Mouse (Mus musculus) neural tube, embryonic 15.5 days (tissue): Measurements from ENCODE around the gene Ms4a12. TPM values are rescaled to one million over a fixed set of nuclear protein-coding genes. Genes with fewer than 3 reads are reported as not detected.
"Not testable (repeated sequence)": the region's sequence is repeated elsewhere in the genome, so short reads cannot be mapped to it uniquely, and the experiment has no call there.

Source experiments
- ATAC-seq: fragments of 200-750 bp; cut with Nextera tagmentation; 2 replicates; pipeline ENCODE4 v1.8.0; 2017; ENCODE audit warnings: mild to moderate bottlenecking, moderate TSS enrichment, moderate library complexity; ENCODE audit not compliant: low FRiP score
- H3K27ac ChIP-seq: fragments of 300-500 bp; sonication (generic); replicated peaks from 2 replicates; pipeline ENCODE4 v1.5.1; 2015; ENCODE audit warnings: mild to moderate bottlenecking, inconsistent platforms
- H3K27me3 ChIP-seq: fragments of 300-500 bp; sonication (generic); replicated peaks from 2 replicates; pipeline ENCODE4 v1.6.1; 2015; ENCODE audit warnings: inconsistent platforms
- H3K36me3 ChIP-seq: fragments of 300-500 bp; sonication (generic); 2 replicates; pipeline ENCODE4 v1.6.1; 2015; ENCODE audit warnings: inconsistent platforms
- H3K4me1 ChIP-seq: fragments of 300-500 bp; sonication (generic); 2 replicates; pipeline ENCODE4 v1.6.1; 2015; ENCODE audit warnings: inconsistent platforms
- H3K4me2 ChIP-seq: fragments of 300-500 bp; sonication (generic); 2 replicates; pipeline ENCODE4 v1.6.1; 2015; ENCODE audit warnings: inconsistent platforms, mild to moderate bottlenecking, moderate library complexity
- H3K4me3 ChIP-seq: fragments of 300-500 bp; sonication (generic); replicated peaks from 2 replicates; pipeline ENCODE4 v1.5.1; 2015; ENCODE audit warnings: mild to moderate bottlenecking, inconsistent platforms
- H3K9ac ChIP-seq: fragments of 300-500 bp; sonication (generic); replicated peaks from 2 replicates; pipeline ENCODE4 v1.6.1; 2015; ENCODE audit warnings: mild to moderate bottlenecking, inconsistent platforms
- H3K9me3 ChIP-seq: fragments of 300-500 bp; sonication (generic); replicated peaks from 2 replicates; pipeline ENCODE4 v1.6.1; 2016; ENCODE audit warnings: inconsistent platforms
- WGBS: fragments of 180-500 bp; shearing (Covaris S2); methylation state at CpG from one replicate; pipeline ENCODE4 v1.1.7; 2015; ENCODE audit warnings: mixed read lengths; 5-methylcytosine and 5-hydroxymethylcytosine counted together
- polyA plus RNA-seq: library from polyadenylated mRNA; unstranded; fragments of >200 nt; fragmentation: Nextera tagmentation; extraction: Ambion mirVana; gene quantifications from 2 replicates; pipeline ENCODE4 v1.2.1, GENCODE M21; 2015

Ms4a12 gene
- not detected in 2 replicates for polyA plus RNA-seq

DNA sequence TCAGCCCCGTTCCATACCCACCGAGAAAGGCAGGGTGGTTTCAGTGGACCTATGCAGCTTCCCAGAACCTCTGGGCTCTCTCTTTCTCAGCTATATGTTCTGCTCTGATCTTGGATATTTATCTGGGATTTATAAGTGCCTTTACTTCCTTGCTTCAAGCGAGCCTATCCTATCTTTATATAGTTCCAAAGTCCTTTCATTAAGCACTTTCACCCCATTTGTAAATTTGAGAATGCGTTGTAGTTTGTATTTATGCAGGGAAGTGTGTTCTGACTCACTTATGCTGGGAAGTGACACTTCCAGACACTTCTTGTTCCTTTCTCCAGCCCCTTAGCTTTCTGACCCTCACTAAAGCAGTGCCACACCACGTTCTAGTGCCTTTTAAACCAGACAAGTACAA lies at the start of gene Ms4a12:
TSS of gene Ms4a12 (minus strand) at position 101 of the 400 bp plus-strand sequence.
- no peak within 1 kb of the TSS for H3K4me3 ChIP-seq
- no peak for ATAC-seq
- H3K36me3 ChIP-seq = no peaks in the 10 kb centered on the region
- WGBS = 77% methylated on average over 5 of the region's 5 CpGs
- no peaks in the 10 kb centered on the region for H3K9me3 ChIP-seq
- H3K27me3 ChIP-seq = no peaks in the 10 kb centered on the region
- no peak within 1 kb of the TSS for H3K9ac ChIP-seq
- H3K4me2 ChIP-seq = no peak within 1 kb of the TSS
- no peak within 1 kb of the TSS for H3K27ac ChIP-seq
- no peaks in the 10 kb centered on the region for H3K4me1 ChIP-seq

DNA sequence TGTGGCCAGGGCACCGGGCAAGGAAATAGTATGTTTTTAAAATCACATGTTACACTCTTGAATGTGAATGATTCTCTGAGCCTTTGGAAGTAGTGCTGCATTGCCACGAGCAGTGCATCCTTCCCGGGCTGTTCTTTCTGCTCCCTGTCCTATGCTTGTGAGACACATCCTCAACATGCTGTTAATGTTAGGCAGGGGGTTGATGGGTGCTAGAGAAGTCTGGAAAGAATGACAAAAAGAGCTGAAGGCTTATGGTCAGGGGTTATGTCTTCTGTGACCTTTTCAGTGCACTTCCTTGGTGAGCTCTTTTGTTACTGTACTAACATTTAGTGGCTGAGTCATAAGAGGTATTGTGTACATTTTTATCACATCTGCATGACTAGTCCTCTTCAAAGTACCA lies 48.0 kb upstream of the Ms4a12 start:
- H3K4me3 ChIP-seq = no peak overlapping the region
- H3K9me3 ChIP-seq = no peaks in the 10 kb centered on the region
- no peaks in the 10 kb centered on the region for H3K4me1 ChIP-seq
- 85% methylated on average over 3 of the region's 3 CpGs for WGBS
- no peak overlapping the region for H3K27ac ChIP-seq
- no peaks in the 10 kb centered on the region for H3K27me3 ChIP-seq
- no peaks in the 10 kb centered on the region for H3K36me3 ChIP-seq
- no peak overlapping the region for H3K9ac ChIP-seq
- ATAC-seq = no peak
- no peak overlapping the region for H3K4me2 ChIP-seq

DNA sequence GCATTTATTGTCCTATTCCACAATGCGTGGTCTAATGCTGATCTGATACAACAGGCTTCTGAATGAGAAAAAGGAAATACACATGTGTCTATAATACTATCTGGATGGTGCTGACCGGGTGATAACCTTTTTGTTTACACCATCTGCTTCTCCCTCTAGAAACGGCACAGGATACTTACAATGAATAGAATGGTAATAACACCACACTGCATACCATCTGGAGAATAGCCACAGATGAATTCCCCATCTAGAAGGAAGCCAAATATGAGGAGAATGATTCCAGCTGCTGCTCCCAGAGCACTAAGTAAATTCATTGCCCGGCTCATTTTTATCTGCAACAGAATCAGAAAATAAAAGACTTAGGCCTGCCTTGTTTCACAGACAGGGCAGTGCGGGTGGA lies 44.2 kb upstream of the Ms4a12 start:
- Histone ChIP-seq H3K4me2 (no peak overlapping the region), H3K9ac (no peak overlapping the region), H3K36me3 (no peaks in the 10 kb centered on the region), H3K27ac (no peak overlapping the region), H3K4me1 (no peaks in the 10 kb centered on the region), H3K9me3 (no peaks in the 10 kb centered on the region), H3K27me3 (no peaks in the 10 kb centered on the region), H3K4me3 (no peak overlapping the region)
- WGBS = 60% methylated on average over 5 of the region's 5 CpGs
- ATAC-seq = no peak

DNA sequence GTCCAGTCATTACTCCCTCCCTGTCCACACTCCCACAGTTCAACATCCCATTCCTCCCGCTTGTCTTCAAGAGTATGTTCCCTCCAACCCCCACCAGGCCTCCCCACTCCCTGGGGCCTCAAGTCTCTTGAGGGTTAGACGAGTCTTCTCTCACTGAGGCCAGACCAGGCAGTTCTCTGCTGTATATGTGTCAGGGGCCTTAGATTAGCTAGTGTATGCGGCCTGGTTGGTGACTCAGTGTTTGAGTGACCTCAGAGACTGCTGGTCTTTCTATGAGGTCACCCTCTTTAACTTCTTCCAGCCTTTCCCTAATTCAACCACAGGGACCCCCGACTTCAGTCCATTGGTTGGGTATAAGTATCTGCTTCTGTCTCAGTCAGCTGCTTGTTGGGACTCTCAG lies 34.7 kb upstream of the Ms4a12 start:
- H3K4me2 ChIP-seq = no peak overlapping the region
- H3K36me3 ChIP-seq = no peaks in the 10 kb centered on the region
- no peaks in the 10 kb centered on the region for H3K4me1 ChIP-seq
- no peaks in the 10 kb centered on the region for H3K27me3 ChIP-seq
- H3K9me3 ChIP-seq = no peaks in the 10 kb centered on the region
- ATAC-seq = no peak
- no peak overlapping the region for H3K4me3 ChIP-seq
- H3K27ac ChIP-seq = no peak overlapping the region
- H3K9ac ChIP-seq = no peak overlapping the region
- 85% methylated on average over 4 of the region's 4 CpGs for WGBS

DNA sequence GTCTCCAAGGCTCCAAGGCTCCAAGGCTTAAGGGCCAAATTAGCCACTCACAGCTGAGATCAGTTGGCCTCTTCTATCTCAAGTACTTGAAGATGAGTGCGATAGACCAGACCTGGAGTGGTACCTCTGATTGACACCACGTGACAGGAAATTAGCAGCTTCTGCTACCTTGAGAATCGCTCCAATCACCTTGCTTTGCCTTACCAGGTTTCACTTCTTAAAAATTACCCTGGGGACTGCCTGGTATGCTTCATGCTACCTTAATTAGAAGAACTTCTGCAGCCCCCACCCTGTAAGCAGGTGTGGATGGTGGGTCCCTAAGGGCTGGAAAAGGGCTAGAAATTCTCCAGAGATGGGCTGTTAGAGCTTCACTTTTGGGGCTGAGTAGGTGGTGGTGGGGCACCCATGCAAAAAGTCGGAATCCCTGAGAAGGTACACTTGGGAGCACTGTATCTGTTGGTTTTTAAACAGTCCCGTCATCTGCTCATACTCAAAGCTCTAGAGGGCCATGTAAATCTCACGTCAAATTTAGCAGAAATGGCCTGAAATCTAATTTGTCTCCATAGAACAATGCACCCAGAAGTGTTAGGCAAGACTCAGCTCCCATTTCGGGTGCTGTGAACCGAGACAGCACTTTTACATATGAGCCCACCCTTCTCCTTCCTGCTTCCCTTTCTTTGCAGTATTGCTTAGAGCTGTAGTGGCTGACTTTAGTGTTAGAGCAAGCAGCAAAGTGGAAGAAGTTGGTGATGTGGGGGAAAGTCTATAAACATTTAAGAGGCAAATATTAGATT lies 34.0 kb upstream of the Ms4a12 start, which contains the start of gene Ms4a1:
TSS of gene Ms4a1 (minus strand) at position 190 of the 794 bp plus-strand sequence.
- H3K4me2 ChIP-seq = no peak within 1 kb of the TSS
- WGBS = 81% methylated on average over 8 of the region's 8 CpGs
- no peak within 1 kb of the TSS for H3K4me3 ChIP-seq
- no peak within 1 kb of the TSS for H3K27ac ChIP-seq
- no peaks in the 10 kb centered on the region for H3K27me3 ChIP-seq
- no peak within 1 kb of the TSS for H3K9ac ChIP-seq
- H3K36me3 ChIP-seq = no peaks in the 10 kb centered on the region
- no peaks in the 10 kb centered on the region for H3K4me1 ChIP-seq
- H3K9me3 ChIP-seq = no peaks in the 10 kb centered on the region
- ATAC-seq = no peak

DNA sequence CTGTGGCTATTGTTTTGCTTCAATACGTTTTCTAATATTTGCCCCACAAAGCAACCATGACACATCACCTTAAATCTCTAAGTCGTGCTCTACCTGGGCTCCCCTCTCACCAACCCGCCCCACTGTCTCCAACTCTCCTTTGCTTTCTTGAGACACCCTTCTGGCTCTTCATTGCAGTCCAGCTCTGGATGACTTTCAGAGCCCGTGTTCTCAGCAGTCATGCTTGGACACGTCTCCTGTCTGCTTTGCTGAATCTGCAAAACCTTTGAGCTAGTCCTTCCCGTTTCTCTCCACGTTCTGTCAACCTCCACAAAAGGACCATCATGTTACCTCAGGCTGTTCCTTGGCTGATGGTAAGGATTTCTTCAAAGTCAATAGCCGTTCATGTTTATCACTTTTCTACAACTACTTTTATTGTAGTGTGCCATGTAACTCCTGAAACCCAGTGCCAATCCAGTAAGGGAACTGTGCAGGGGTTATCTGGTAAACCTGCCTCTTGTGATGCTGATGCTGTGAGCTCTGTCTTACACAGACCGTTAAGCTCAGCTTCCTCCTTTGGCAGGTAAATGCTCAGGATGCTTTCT lies 32.4 kb upstream of the Ms4a12 start:
- no peak overlapping the region for H3K4me3 ChIP-seq
- no peak overlapping the region for H3K9ac ChIP-seq
- H3K36me3 ChIP-seq = no peaks in the 10 kb centered on the region
- ATAC-seq = no peak
- H3K27me3 ChIP-seq = no peaks in the 10 kb centered on the region
- no peaks in the 10 kb centered on the region for H3K9me3 ChIP-seq
- H3K4me1 ChIP-seq = no peaks in the 10 kb centered on the region
- 93% methylated on average over 9 of the region's 9 CpGs for WGBS
- no peak overlapping the region for H3K27ac ChIP-seq
- H3K4me2 ChIP-seq = no peak overlapping the region

DNA sequence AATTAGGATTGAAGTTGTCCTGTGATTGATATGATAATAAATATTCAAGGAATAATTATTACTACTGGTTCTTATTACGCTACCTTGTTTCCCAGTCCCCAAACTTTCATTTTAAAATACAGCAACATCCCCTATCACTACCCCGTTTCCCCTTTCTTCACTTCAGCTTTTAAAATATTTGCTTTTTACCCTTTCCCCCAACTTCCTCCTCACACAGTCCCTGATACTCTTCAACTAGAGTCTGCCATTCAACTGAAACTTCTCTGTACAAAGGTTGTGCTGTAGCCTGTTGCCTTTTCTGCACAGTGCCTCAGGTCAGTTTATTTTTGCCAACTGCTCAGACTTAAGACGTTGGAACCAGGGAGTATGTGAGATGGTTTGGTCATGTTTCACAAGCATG lies 31.3 kb upstream of the Ms4a12 start:
- Histone ChIP-seq H3K9ac (no peak overlapping the region), H3K36me3 (no peaks in the 10 kb centered on the region), H3K9me3 (no peaks in the 10 kb centered on the region), H3K4me1 (no peaks in the 10 kb centered on the region), H3K4me3 (no peak overlapping the region), H3K4me2 (no peak overlapping the region), H3K27me3 (no peaks in the 10 kb centered on the region), H3K27ac (no peak overlapping the region)
- ATAC-seq = no peak
- 88% methylated on average over 3 of the region's 3 CpGs for WGBS

DNA sequence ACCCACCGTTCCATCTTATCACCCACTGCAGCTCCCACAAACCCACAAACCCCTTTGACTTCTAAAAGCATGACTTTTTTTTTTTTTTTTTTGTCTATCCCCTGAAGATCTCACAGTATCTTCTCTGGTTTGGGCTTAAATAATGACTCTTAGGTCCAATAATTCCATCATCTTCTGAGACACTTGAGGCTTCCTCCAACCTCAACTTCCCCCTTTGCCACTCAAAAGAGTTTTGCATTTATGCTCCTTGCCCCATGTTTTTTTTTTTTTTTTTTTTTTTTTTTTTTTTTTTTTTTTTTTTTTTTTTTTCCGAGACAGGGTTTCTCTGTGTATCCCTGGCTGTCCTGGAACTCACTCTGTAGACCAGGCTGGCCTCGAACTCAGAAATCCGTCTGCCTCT lies 30.7 kb upstream of the Ms4a12 start:
- H3K9me3 ChIP-seq = not testable (repeated sequence)
- 75% methylated on average over 4 of the region's 4 CpGs for WGBS

DNA sequence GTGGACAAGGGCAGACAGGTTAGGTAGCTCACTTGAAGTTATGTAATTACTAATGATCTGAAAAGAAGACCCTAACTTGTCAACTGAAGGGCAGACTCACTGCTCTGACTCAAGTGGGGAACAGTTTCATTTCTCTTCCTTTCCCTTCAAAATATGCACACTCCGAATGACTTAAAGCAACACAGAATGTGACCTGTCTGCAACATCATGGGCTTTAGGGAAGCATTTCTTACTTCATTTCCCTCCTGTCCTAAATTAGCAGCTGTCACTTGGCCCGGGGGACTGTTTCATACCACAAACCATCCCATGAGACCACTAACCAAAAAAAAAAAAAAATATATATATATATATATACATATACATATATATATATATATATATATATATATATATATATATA lies 29.3 kb upstream of the Ms4a12 start:
- no peaks in the 10 kb centered on the region for H3K27me3 ChIP-seq
- H3K9ac ChIP-seq = no peak overlapping the region
- no peaks in the 10 kb centered on the region for H3K4me1 ChIP-seq
- H3K9me3 ChIP-seq = no peaks in the 10 kb centered on the region
- no peak overlapping the region for H3K4me3 ChIP-seq
- H3K4me2 ChIP-seq = no peak overlapping the region
- no peak overlapping the region for H3K27ac ChIP-seq
- WGBS = 87% methylated on average over 2 of the region's 2 CpGs
- no peak for ATAC-seq
- H3K36me3 ChIP-seq = no peaks in the 10 kb centered on the region

More for the DNA sequence above, 30.7 kb upstream of the Ms4a12 start:
- H3K4me1 ChIP-seq, ATAC-seq, H3K27ac ChIP-seq, H3K4me2 ChIP-seq, H3K4me3 ChIP-seq, H3K9ac ChIP-seq, H3K27me3 ChIP-seq, H3K36me3 ChIP-seq: not testable (repeated sequence)

DNA sequence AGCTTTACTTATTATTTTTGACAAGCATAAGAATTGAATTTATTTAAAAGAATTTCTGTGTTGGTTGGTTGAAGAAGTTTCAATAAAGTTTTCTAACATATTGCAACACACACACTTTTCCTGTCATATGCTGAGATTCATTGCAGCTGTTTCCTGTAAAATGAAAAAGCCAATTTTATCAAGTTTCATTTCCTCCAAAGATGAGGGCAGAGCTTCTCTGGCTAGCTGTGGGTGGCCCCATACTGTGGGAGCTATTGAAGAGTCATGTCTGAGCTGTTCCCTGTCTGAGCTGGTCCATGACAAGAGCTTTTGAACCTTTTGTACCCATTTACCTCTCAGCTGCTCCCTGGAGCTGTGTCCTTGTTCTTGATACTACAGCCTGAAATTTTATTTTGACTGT lies 12.0 kb upstream of the Ms4a12 start:
- H3K27ac ChIP-seq = no peak overlapping the region
- ATAC-seq = no peak
- no peaks in the 10 kb centered on the region for H3K9me3 ChIP-seq
- no peaks in the 10 kb centered on the region for H3K27me3 ChIP-seq
- H3K4me1 ChIP-seq = no peaks in the 10 kb centered on the region
- no peak overlapping the region for H3K9ac ChIP-seq
- H3K36me3 ChIP-seq = no peaks in the 10 kb centered on the region
- H3K4me2 ChIP-seq = no peak overlapping the region
- H3K4me3 ChIP-seq = no peak overlapping the region

DNA sequence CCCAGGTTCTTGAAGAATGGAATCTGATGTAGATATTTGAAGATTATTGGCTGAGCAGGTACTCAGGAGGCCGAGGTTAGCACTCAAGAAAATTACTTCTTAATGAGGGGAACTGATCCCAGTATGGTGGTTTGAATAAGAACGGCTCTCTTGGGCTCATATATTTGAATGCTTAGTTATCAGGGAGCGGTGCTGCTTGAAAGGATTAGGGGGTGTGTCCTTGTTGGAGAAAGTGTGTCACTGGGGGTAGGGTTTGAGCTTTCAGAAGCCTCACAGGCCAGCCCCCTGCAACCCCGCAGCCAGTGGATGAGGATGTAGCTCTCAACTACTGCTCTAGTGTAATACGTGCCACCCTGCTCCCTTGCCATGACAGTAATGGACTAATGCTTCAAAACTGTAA lies 10.3 kb upstream of the Ms4a12 start:
- peak; percentile 91 for ATAC-seq
- no peak overlapping the region for H3K4me3 ChIP-seq
- H3K27me3 ChIP-seq = no peaks in the 10 kb centered on the region
- no peaks in the 10 kb centered on the region for H3K4me1 ChIP-seq
- 57% methylated on average over 5 of the region's 5 CpGs for WGBS
- no peaks in the 10 kb centered on the region for H3K9me3 ChIP-seq
- H3K9ac ChIP-seq = no peak overlapping the region
- H3K36me3 ChIP-seq = no peaks in the 10 kb centered on the region
- H3K27ac ChIP-seq = no peak overlapping the region
- no peak overlapping the region for H3K4me2 ChIP-seq

DNA sequence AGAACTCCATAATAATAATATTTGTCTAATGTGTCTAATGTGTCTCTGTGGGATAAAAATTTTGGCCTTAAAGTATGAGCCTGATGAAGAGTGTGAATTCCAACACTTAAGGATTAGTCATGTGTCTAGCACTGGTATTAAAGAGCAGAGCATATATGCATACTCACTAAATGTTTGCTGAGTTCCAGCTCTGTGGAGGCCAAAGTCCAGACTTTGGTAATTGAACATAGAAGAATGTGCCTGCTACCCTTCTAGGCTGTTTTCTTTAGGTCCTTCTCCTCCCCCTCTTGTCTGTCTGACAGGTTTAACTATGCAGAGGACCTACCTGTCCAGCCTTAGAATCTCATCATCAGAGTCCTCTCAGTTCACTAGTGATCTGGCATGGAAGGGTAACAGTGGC lies 3.6 kb upstream of the Ms4a12 start:
- ATAC-seq = no peak
- H3K4me3 ChIP-seq = no peak overlapping the region
- no peaks in the 10 kb centered on the region for H3K9me3 ChIP-seq
- no peaks in the 10 kb centered on the region for H3K27me3 ChIP-seq
- H3K4me2 ChIP-seq = no peak overlapping the region
- no peak overlapping the region for H3K9ac ChIP-seq
- no peak overlapping the region for H3K27ac ChIP-seq
- H3K4me1 ChIP-seq = no peaks in the 10 kb centered on the region
- H3K36me3 ChIP-seq = no peaks in the 10 kb centered on the region
